Mouse (Mus musculus): Measurements from ENCODE around the gene Lrrc75b.

- TF ChIP-seq ZC3H11A (IDR thresholded peaks at IDR 0.05; ENCODE audit: borderline replicate concordance, low read depth, low read length): no peak
- no peak for TF ChIP-seq MAFK (IDR thresholded peaks at IDR 0.05; ENCODE audit: insufficient read depth, low read depth, low read length)
- TF ChIP-seq HCFC1 (IDR thresholded peaks at IDR 0.05; ENCODE audit: borderline replicate concordance, insufficient read depth, low read length): no peak
- TF ChIP-seq CHD2 (IDR thresholded peaks at IDR 0.05; ENCODE audit: low read depth, low read length): no peak
- TF ChIP-seq ZNF384 (IDR thresholded peaks at IDR 0.05; ENCODE audit: low read depth, low read length): no peak
Observed at GRCm38 (mm10) chr10:75573965-75574364, 13.8 kb upstream of the Lrrc75b start.

Data from ES-E14 (cell line).